18 mouse cellular contexts compared by ENCODE assay signal in genomic region chr5:64823431-64823830, GRCm38 (mm10).
"Had no signal": no experiment of that assay in that cellular context is flagged by ENCODE, and none has a peak within 500 bp of the region (broad histone marks: within the 10 kb centered on the region; RNA-seq: fewer than 3 reads in every experiment).

No protein-coding gene starts in this region.

- H3K27me3 ChIP-seq: midbrain, embryonic 12.5 days; neural tube, embryonic 13.5 days; neural tube, embryonic 15.5 days had no signal

- ATAC-seq: midbrain, embryonic 16.5 days had no signal

- DNase-seq: lung, adult 18-20 months; lung, embryonic 14.5 days; lung, postnatal 10 days; lung, postnatal 4 days; midbrain, embryonic 14.5 days; retina, postnatal 1 day; right cerebral cortex, adult 18-20 months; right cerebral cortex, postnatal 25 days; right cerebral cortex, postnatal 4 days; spleen, adult 18-20 months; thymus, adult 18-20 months; thymus, postnatal 25 days; thymus, postnatal 4 days had no signal

- H3K27ac ChIP-seq: midbrain, embryonic 10.5 days; midbrain, embryonic 12.5 days; neural tube, embryonic 13.5 days; neural tube, embryonic 15.5 days had no signal

- H3K9ac ChIP-seq: lung, embryonic 14.5 days; midbrain, embryonic 12.5 days; neural tube, embryonic 13.5 days; neural tube, embryonic 15.5 days had no signal

- H3K9me3 ChIP-seq: midbrain, embryonic 10.5 days; midbrain, embryonic 12.5 days; neural tube, embryonic 13.5 days; neural tube, embryonic 15.5 days had no signal

- H3K4me3 ChIP-seq: midbrain, embryonic 10.5 days; midbrain, embryonic 12.5 days; neural tube, embryonic 13.5 days; neural tube, embryonic 15.5 days had no signal

- H3K4me2 ChIP-seq: lung, embryonic 14.5 days; midbrain, embryonic 12.5 days; neural tube, embryonic 13.5 days; neural tube, embryonic 15.5 days had no signal

- H3K4me1 ChIP-seq: midbrain, embryonic 10.5 days; midbrain, embryonic 12.5 days; neural tube, embryonic 13.5 days; neural tube, embryonic 15.5 days had no signal
